Mouse (Mus musculus): ENCODE data around the gene Tamm41. TPM values are rescaled to one million over a fixed set of nuclear protein-coding genes. Genes with fewer than 3 reads are reported as not detected.

Tamm41 gene
- polyA plus RNA-seq, 1 experiment from 2014 or later, result 70.3 TPM

DNA sequence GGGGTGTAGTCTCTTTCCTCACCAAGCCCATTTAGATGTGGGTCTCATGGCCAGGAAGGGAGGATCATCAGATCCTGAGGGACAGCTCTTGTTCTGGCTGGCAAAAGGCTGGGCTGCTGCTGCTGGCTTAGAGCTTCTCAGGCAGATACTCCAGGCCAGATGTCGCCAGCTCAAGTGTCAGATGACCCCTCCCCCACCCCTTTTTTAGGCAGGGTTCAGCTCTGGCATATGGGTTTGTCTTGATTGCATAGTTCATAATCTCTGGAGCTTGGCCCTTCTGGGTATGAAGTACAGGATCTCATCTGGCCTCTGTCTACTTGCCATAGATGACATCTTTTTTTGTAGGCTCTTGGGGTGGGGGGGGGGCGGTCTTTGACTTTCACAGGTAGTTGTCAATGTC lies 19.0 kb upstream of the Tamm41 start:
- Histone ChIP-seq H3K27ac (ENCODE audit: low read depth, low read length) (no peak overlapping the region), H3K9ac (ENCODE audit: low read depth, low read length) (no peak overlapping the region), H3K4me2 (no peak overlapping the region), H3K9me3 (ENCODE audit: control insufficient read depth, low read length) (no peaks in the 10 kb centered on the region), H3K4me3 (ENCODE audit: low read depth, low read length) (no peak overlapping the region), H3K27me3 (replicated peaks; ENCODE audit: control insufficient read depth, insufficient read depth, low read length) (no peaks in the 10 kb centered on the region), H3K4me1 (replicated peaks; ENCODE audit: control insufficient read depth, insufficient read depth, low read length) (no peaks in the 10 kb centered on the region), H3K36me3 (ENCODE audit: control insufficient read depth, insufficient read depth, low read length) (no peaks in the 10 kb centered on the region)
- DNase-seq (ENCODE audit: low spot score), result no peak
- no peak for ATAC-seq (replicated peaks; ENCODE audit: low FRiP score)
- 23% methylated on average over 2 of the region's 2 CpGs for WGBS

DNA sequence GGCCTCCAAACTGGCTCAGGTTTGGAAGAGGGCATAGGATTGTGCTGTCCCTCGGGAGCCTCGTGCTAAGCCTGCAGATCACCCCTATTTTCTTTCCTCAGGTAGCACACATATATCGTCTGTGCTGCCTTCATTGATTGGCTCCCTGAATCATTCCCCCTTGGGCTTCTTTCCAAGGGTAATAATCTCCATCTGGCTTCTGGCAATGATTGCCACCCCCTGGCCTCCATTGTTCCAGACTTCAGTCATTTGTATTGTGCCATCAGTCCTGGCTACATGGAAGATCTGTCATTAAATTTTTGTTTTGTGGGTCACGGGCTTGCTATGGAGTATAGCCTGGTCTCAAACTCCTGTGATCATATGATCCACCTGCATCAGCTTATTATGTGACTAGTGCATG lies 17.8 kb upstream of the Tamm41 start:
- Histone ChIP-seq H3K27me3 (replicated peaks; ENCODE audit: control insufficient read depth, insufficient read depth, low read length) (no peaks in the 10 kb centered on the region), H3K9me3 (ENCODE audit: control insufficient read depth, low read length) (no peaks in the 10 kb centered on the region), H3K36me3 (ENCODE audit: control insufficient read depth, insufficient read depth, low read length) (no peaks in the 10 kb centered on the region), H3K27ac (ENCODE audit: low read depth, low read length) (no peak overlapping the region), H3K9ac (ENCODE audit: low read depth, low read length) (no peak overlapping the region), H3K4me2 (no peak overlapping the region), H3K4me1 (replicated peaks; ENCODE audit: control insufficient read depth, insufficient read depth, low read length) (no peaks in the 10 kb centered on the region), H3K4me3 (ENCODE audit: low read depth, low read length) (no peak overlapping the region)
- 75% methylated on average over 4 of the region's 4 CpGs for whole genome bisulfite sequencing
- ATAC-seq (replicated peaks; ENCODE audit: low FRiP score) (no peak), DNase-seq (ENCODE audit: low spot score) (no peak)

DNA sequence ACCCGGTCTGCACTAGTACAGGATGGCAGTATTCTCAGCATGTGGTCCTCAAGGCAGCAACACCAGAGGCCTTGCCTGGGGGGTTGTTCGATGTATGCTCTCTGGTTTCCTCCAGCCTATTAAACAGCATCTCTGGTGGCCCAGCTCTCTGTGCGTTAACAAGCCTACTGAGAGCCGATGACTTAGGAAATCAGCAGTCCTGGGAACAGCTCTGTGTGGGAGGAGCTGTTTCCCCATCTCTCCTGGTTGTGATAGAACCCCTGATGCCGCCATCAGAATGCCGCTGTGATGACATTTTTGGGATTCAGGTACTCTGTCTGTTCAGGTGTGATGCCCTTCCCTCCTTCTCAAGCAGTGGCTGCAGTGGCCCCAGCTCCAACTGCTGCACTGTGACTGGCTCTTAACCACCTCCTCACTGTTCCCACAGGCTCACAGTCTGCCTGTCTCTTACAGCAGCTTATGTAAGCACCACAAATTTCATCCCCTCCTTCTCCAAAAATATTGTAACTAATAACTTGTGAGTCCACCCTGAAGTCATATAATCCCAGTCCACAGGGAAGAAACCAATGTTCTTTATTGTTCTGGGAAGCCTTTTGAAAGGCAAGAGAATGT lies 14.0 kb upstream of the Tamm41 start:
- no peaks in the 10 kb centered on the region for H3K27me3 ChIP-seq (replicated peaks; ENCODE audit: control insufficient read depth, insufficient read depth, low read length)
- no peak overlapping the region for H3K4me3 ChIP-seq (ENCODE audit: low read depth, low read length)
- no peak for ATAC-seq (replicated peaks; ENCODE audit: low FRiP score)
- H3K4me2 ChIP-seq, result no peak overlapping the region
- 51% methylated on average over 6 of the region's 6 CpGs for WGBS
- no peak overlapping the region for H3K9ac ChIP-seq (ENCODE audit: low read depth, low read length)
- no peak for DNase-seq (ENCODE audit: low spot score)
- H3K4me1 ChIP-seq (replicated peaks; ENCODE audit: control insufficient read depth, insufficient read depth, low read length), result no peaks in the 10 kb centered on the region
- H3K9me3 ChIP-seq (ENCODE audit: control insufficient read depth, low read length), result no peaks in the 10 kb centered on the region
- H3K27ac ChIP-seq (ENCODE audit: low read depth, low read length), result no peak overlapping the region
- H3K36me3 ChIP-seq (ENCODE audit: control insufficient read depth, insufficient read depth, low read length), result no peaks in the 10 kb centered on the region

DNA sequence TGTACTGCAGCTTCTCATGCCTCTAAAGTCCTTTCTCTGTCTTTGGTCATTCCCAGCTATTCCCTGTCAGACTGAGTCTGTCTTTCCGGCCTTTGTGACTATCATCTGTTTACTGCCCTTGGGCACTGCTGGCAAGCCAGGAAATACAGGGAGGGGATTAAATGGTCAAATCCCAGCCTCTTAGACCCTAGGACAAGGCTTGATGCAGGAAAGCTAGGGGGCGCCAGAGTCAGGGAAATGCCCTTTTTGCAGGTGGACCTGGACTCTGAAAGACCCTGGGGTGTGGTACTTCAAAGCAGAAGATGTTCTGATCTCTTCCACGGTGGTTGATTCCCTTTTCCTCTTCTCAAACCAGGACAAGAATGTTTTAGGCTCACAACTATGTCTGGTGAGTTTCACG lies 11.3 kb upstream of the Tamm41 start:
- Histone ChIP-seq H3K36me3 (ENCODE audit: control insufficient read depth, insufficient read depth, low read length) (no peaks in the 10 kb centered on the region), H3K9ac (ENCODE audit: low read depth, low read length) (no peak overlapping the region), H3K27ac (ENCODE audit: low read depth, low read length) (no peak overlapping the region), H3K4me3 (ENCODE audit: low read depth, low read length) (no peak overlapping the region), H3K9me3 (ENCODE audit: control insufficient read depth, low read length) (no peaks in the 10 kb centered on the region), H3K4me2 (no peak overlapping the region), H3K27me3 (replicated peaks; ENCODE audit: control insufficient read depth, insufficient read depth, low read length) (no peaks in the 10 kb centered on the region), H3K4me1 (replicated peaks; ENCODE audit: control insufficient read depth, insufficient read depth, low read length) (no peaks in the 10 kb centered on the region)
- DNase-seq (ENCODE audit: low spot score), result no peak
- WGBS, result 18% methylated on average over 4 of the region's 4 CpGs
- ATAC-seq (replicated peaks; ENCODE audit: low FRiP score), result no peak

DNA sequence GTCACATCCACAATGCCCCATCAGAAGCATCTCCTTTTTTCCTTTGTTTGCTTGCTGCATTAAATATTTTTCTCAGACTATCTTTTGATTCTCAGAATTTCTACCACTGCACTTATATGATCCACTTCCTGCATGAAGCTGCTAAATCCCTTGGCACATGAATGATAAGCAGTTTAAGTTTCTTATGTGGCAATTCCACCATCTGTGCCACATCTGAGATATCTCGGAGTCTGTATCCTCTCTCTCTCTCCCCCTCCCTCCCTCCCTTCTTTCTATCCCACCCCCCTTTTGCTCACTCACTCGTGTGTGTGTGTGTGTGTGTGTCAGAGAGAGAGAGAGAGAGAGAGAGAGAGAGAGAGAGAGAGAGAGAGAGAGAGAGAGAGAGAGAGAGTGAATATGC lies 10.1 kb upstream of the Tamm41 start:
- no peaks in the 10 kb centered on the region for H3K36me3 ChIP-seq (ENCODE audit: control insufficient read depth, insufficient read depth, low read length)
- no peaks in the 10 kb centered on the region for H3K27me3 ChIP-seq (replicated peaks; ENCODE audit: control insufficient read depth, insufficient read depth, low read length)
- WGBS, result 49% methylated on average over 2 of the region's 2 CpGs
- ATAC-seq (replicated peaks; ENCODE audit: low FRiP score) (no peak), DNase-seq (ENCODE audit: low spot score) (no peak)
- H3K4me3 ChIP-seq (ENCODE audit: low read depth, low read length), result no peak overlapping the region
- no peaks in the 10 kb centered on the region for H3K9me3 ChIP-seq (ENCODE audit: control insufficient read depth, low read length)
- H3K9ac ChIP-seq (ENCODE audit: low read depth, low read length), result no peak overlapping the region
- no peaks in the 10 kb centered on the region for H3K4me1 ChIP-seq (replicated peaks; ENCODE audit: control insufficient read depth, insufficient read depth, low read length)
- H3K4me2 ChIP-seq, result no peak overlapping the region
- no peak overlapping the region for H3K27ac ChIP-seq (ENCODE audit: low read depth, low read length)

DNA sequence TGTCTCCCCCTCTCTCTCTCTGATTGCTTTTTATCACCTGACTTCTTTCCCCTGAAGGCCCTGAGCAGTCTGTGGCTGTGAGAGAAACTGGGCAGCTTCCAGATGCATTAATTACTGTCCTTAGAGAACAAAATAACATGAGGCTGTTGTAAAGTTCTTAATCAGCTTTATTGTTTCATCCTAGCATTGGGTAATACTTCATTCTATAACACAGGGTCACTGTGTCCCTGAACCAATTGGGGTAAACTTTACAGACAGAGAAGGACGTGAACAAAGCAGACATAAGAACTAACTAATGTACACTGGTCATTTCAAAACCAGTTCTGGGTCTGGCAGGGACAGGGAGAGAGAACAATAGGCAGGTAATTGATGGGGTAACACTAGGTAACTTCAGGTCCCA lies 8.4 kb upstream of the Tamm41 start:
- Histone ChIP-seq H3K27me3 (replicated peaks; ENCODE audit: control insufficient read depth, insufficient read depth, low read length) (no peaks in the 10 kb centered on the region), H3K27ac (ENCODE audit: low read depth, low read length) (no peak overlapping the region), H3K4me3 (ENCODE audit: low read depth, low read length) (no peak overlapping the region), H3K9ac (ENCODE audit: low read depth, low read length) (no peak overlapping the region), H3K36me3 (ENCODE audit: control insufficient read depth, insufficient read depth, low read length) (no peaks in the 10 kb centered on the region), H3K9me3 (ENCODE audit: control insufficient read depth, low read length) (no peaks in the 10 kb centered on the region), H3K4me1 (replicated peaks; ENCODE audit: control insufficient read depth, insufficient read depth, low read length) (no peaks in the 10 kb centered on the region), H3K4me2 (no peak overlapping the region)
- ATAC-seq (replicated peaks; ENCODE audit: low FRiP score) (no peak), DNase-seq (ENCODE audit: low spot score) (no peak)
- WGBS, result 53% methylated on average over 1 of the region's 1 CpGs

DNA sequence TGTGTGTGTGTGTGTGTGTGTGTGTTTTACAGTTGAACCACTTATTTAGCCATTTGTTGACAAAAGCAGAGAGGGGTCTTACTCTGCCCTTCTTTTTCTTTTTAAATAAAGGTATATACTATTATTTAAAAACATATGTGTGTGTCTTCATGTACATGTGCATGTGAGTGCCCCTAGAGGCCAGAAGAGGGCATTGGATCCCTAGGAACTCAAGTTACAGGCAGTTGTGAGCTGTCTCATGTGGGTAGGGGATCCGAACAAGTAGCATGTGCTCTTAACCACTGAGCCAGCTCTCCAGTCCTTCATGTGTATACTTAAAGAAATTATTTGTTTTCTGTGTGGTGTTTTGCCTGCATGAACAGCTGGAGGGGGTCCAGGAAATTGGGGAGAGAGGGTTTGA lies 7.0 kb upstream of the Tamm41 start:
- 66% methylated on average over 1 of the region's 1 CpGs for WGBS
- H3K27me3 ChIP-seq (replicated peaks; ENCODE audit: control insufficient read depth, insufficient read depth, low read length), result no peaks in the 10 kb centered on the region
- no peak overlapping the region for H3K9ac ChIP-seq (ENCODE audit: low read depth, low read length)
- ATAC-seq (replicated peaks; ENCODE audit: low FRiP score), result no peak
- no peaks in the 10 kb centered on the region for H3K36me3 ChIP-seq (ENCODE audit: control insufficient read depth, insufficient read depth, low read length)
- no peak overlapping the region for H3K4me2 ChIP-seq
- H3K4me1 ChIP-seq (replicated peaks; ENCODE audit: control insufficient read depth, insufficient read depth, low read length), result no peaks in the 10 kb centered on the region
- no peak for DNase-seq (ENCODE audit: low spot score)
- H3K9me3 ChIP-seq (ENCODE audit: control insufficient read depth, low read length), result no peaks in the 10 kb centered on the region
- H3K4me3 ChIP-seq (ENCODE audit: low read depth, low read length), result no peak overlapping the region
- no peak overlapping the region for H3K27ac ChIP-seq (ENCODE audit: low read depth, low read length)

DNA sequence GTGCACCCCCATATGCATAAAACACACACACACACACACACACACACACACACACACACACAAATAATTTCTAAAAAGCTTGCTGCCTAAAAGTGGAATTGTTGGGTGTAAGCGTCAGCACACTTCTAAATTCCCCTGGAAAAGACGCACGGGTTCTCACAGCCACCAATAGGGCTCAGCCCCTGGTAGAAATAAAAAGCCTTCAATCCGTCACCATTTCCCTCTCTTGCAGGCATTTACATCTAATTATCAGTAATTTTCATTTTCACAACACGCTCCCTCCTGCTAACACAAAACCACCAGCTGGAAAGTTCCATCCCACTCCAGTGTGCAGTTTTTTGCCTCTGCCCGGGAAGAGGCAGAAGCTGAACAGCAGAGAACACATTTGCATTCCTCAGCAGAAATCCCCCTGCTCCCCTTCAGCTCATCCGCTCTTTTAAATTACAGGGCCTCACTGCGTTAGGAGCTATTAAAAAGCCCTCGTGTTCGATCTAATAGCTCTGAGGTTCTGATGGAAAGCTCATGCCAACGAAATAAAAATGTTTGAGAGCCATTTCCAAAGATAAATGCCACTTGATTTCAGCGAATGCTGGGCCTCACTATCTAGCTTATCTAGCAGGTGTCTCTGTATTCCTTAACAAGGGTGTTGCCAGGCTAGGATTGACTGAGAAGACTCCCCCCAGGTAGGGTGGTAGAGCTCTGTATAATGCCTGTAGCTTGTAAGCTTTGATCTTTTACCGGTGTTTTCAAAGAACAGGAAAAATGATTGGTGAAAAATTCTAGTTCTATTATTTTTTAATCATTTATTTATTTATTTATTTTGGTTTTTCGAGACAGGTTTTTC lies 6.2 kb upstream of the Tamm41 start:
- no peak overlapping the region for H3K4me2 ChIP-seq
- no peak overlapping the region for H3K4me3 ChIP-seq (ENCODE audit: low read depth, low read length)
- H3K27ac ChIP-seq (ENCODE audit: low read depth, low read length), result no peak overlapping the region
- H3K9ac ChIP-seq (ENCODE audit: low read depth, low read length), result no peak overlapping the region
- WGBS, result 78% methylated on average over 14 of the region's 14 CpGs
- ATAC-seq (replicated peaks; ENCODE audit: low FRiP score), result no peak
- no peak for DNase-seq (ENCODE audit: low spot score)
- no peaks in the 10 kb centered on the region for H3K27me3 ChIP-seq (replicated peaks; ENCODE audit: control insufficient read depth, insufficient read depth, low read length)
- H3K4me1 ChIP-seq (replicated peaks; ENCODE audit: control insufficient read depth, insufficient read depth, low read length), result no peaks in the 10 kb centered on the region
- H3K9me3 ChIP-seq (ENCODE audit: control insufficient read depth, low read length), result no peaks in the 10 kb centered on the region
- H3K36me3 ChIP-seq (ENCODE audit: control insufficient read depth, insufficient read depth, low read length), result no peaks in the 10 kb centered on the region

DNA sequence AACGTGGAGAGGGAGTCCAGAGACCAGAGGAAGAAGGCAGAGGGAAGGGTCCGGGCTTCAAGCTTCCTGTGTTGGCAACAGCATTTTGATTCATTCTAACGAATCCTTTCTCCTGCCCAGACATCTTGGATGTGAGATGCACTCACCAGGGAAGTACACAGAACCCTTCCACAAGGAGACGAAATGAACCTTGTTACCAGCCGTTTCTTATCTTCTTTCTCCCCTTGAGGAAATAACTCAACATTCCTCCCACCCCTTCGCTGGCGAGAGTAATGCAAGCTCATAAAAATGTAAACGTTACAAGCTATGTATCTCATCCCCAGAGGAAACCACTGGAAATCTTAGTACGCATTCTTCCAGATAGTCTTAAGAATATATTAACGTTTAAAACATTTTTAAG lies 4.9 kb upstream of the Tamm41 start:
- Histone ChIP-seq H3K9me3 (ENCODE audit: control insufficient read depth, low read length) (no peaks in the 10 kb centered on the region), H3K9ac (ENCODE audit: low read depth, low read length) (no peak overlapping the region), H3K27ac (ENCODE audit: low read depth, low read length) (no peak overlapping the region), H3K4me3 (ENCODE audit: low read depth, low read length) (no peak overlapping the region), H3K4me1 (replicated peaks; ENCODE audit: control insufficient read depth, insufficient read depth, low read length) (no peaks in the 10 kb centered on the region), H3K27me3 (replicated peaks; ENCODE audit: control insufficient read depth, insufficient read depth, low read length) (no peaks in the 10 kb centered on the region), H3K4me2 (no peak overlapping the region), H3K36me3 (ENCODE audit: control insufficient read depth, insufficient read depth, low read length) (no peaks in the 10 kb centered on the region)
- DNase-seq (ENCODE audit: low spot score), result no peak
- no peak for ATAC-seq (replicated peaks; ENCODE audit: low FRiP score)
- 37% methylated on average over 10 of the region's 10 CpGs for WGBS

Data from liver, embryonic 11.5 days (tissue).